Mouse (Mus musculus) forebrain, postnatal 0 days (tissue): ENCODE data around the gene Zdhhc7. TPM values are rescaled to one million over a fixed set of nuclear protein-coding genes. Genes with fewer than 3 reads are reported as not detected.

Experiments used
- ATAC-seq: fragments of 200-750 bp; cut with Nextera tagmentation; 2 replicates; pipeline ENCODE4 v1.8.0; 2017; ENCODE audit warnings: mild to moderate bottlenecking, moderate library complexity
- DNase-seq: peaks from one replicate; pipeline ENCODE4 v3.0.0-alpha.2; 2015
- H3K27ac ChIP-seq: fragments of 300-500 bp; sonication (generic); 2 replicates; pipeline ENCODE4 v1.5.1; 2014; ENCODE audit warnings: low read depth, mild to moderate bottlenecking, antibody characterized with exemption, low read length, moderate library complexity, mixed read lengths
- H3K27me3 ChIP-seq: fragments of 300-500 bp; sonication (generic); 2 replicates; pipeline ENCODE4 v1.6.1; 2014; ENCODE audit warnings: mild to moderate bottlenecking, low read length, mixed read lengths; ENCODE audit not compliant: insufficient read depth
- H3K36me3 ChIP-seq: fragments of 300-500 bp; sonication (generic); 2 replicates; pipeline ENCODE4 v1.6.1; 2014; ENCODE audit warnings: mild to moderate bottlenecking, moderate library complexity; ENCODE audit not compliant: insufficient read depth
- H3K4me1 ChIP-seq: fragments of 300-500 bp; sonication (generic); 2 replicates; pipeline ENCODE4 v1.6.1; 2014; ENCODE audit warnings: antibody characterized with exemption; ENCODE audit not compliant: insufficient read depth
- H3K4me2 ChIP-seq: fragments of 300-500 bp; sonication (generic); 2 replicates; pipeline ENCODE4 v1.6.1; 2014; ENCODE audit warnings: low read depth, mild to moderate bottlenecking, moderate library complexity
- H3K4me3 ChIP-seq: fragments of 300-500 bp; sonication (generic); 2 replicates; pipeline ENCODE4 v1.5.1; 2014; ENCODE audit warnings: low read depth, low read length, mixed read lengths
- H3K9ac ChIP-seq: fragments of 300-500 bp; sonication (generic); 2 replicates; pipeline ENCODE4 v1.6.1; 2014; ENCODE audit warnings: mild to moderate bottlenecking
- H3K9me3 ChIP-seq: fragments of 300-500 bp; sonication (generic); 2 replicates; pipeline ENCODE4 v1.6.1; 2016; ENCODE audit warnings: low read length
- CTCF ChIP-seq: sonication (generic); IDR thresholded peaks from 2 replicates; pipeline ENCODE4 v1.5.1; 2016; ENCODE audit warnings: antibody characterized with exemption, control low read depth, low read depth
- WGBS: fragments of 180-500 bp; shearing (Covaris S2); extraction: QIAGEN DNeasy Blood & Tissue Kit; methylation state at CpG from one replicate; pipeline ENCODE4 v1.1.7; 2014; 5-methylcytosine and 5-hydroxymethylcytosine counted together
- polyA plus RNA-seq: library from polyadenylated mRNA; unstranded; fragments of >200 nt; fragmentation: Nextera tagmentation; extraction: Ambion mirVana; gene quantifications from 2 replicates; pipeline ENCODE4 v1.2.1, GENCODE M21; 2015
- total RNA-seq: library from RNA; depleted of rRNA; stranded (reverse); fragments of >200 nt; gene quantifications from 2 replicates; pipeline ENCODE4 v1.2.3, GENCODE M21; 2014; rRNA removed

Gene Zdhhc7
- total RNA-seq (24.8 and 37.6 TPM in 2 replicates), polyA plus RNA-seq (19.2 and 25.3 TPM in 2 replicates)

- peak; percentile 89 for DNase-seq
- Histone ChIP-seq H3K9ac (peak within 1 kb of the TSS; percentile 89), H3K27me3 (no peaks in the 10 kb centered on the region), H3K4me3 (peak within 1 kb of the TSS; percentile 84), H3K4me2 (peak within 1 kb of the TSS; percentile 97), H3K36me3 (no peaks in the 10 kb centered on the region), H3K27ac (peak within 1 kb of the TSS; percentile 94), H3K4me1 (peaks cover 12% of the 10 kb centered on the region), H3K9me3 (no peaks in the 10 kb centered on the region)
- WGBS, result under 1% methylated on average over 88 of the region's 88 CpGs
- ATAC-seq, result peak; percentile 90
- no peak for TF ChIP-seq CTCF
Observed at GRCm38 (mm10) chr8:120101068-120101972, at the start of gene Zdhhc7. Gene Zdhhc7 (minus strand): TSS chr8:120101482.

GRCm38 (mm10) chr8:120150028-120150427 lies 48.7 kb upstream of the Zdhhc7 start:
- no peak for TF ChIP-seq CTCF
- no peak for ATAC-seq
- WGBS, result 76% methylated on average over 12 of the region's 12 CpGs

GRCm38 (mm10) chr8:120146051-120146450 lies 44.8 kb upstream of the Zdhhc7 start:
- Histone ChIP-seq H3K9me3 (no peaks in the 10 kb centered on the region), H3K4me2 (no peak overlapping the region), H3K4me3 (no peak overlapping the region), H3K4me1 (peaks cover 14% of the 10 kb centered on the region), H3K9ac (no peak overlapping the region), H3K27ac (no peak overlapping the region), H3K36me3 (peaks cover 18% of the 10 kb centered on the region; the same call in 1 of the 2 replicates), H3K27me3 (no peaks in the 10 kb centered on the region)
- DNase-seq (no peak), ATAC-seq (no peak)
- no peak for TF ChIP-seq CTCF
- 79% methylated on average over 1 of the region's 1 CpGs for WGBS

More at GRCm38 (mm10) chr8:120150028-120150427, 48.7 kb upstream of the Zdhhc7 start:
- Histone ChIP-seq H3K4me1 (peaks cover 2% of the 10 kb centered on the region; the same call in 1 of the 2 replicates), H3K9ac (no peak overlapping the region), H3K9me3 (no peaks in the 10 kb centered on the region), H3K4me3 (no peak overlapping the region), H3K4me2 (no peak overlapping the region), H3K36me3 (peaks cover 40% of the 10 kb centered on the region), H3K27me3 (no peaks in the 10 kb centered on the region), H3K27ac (no peak overlapping the region)
- DNase-seq, result no peak

- no peaks in the 10 kb centered on the region for H3K9me3 ChIP-seq
- H3K27me3 ChIP-seq, result no peaks in the 10 kb centered on the region
- no peak for TF ChIP-seq CTCF
- H3K9ac ChIP-seq, result no peak overlapping the region
- peaks cover 11% of the 10 kb centered on the region; the same call in 1 of the 2 replicates for H3K36me3 ChIP-seq
- peak; percentile 34 for DNase-seq
- WGBS, result 48% methylated on average over 12 of the region's 12 CpGs
- H3K27ac ChIP-seq, result peak overlapping the region; percentile 67
- H3K4me2 ChIP-seq, result no peak overlapping the region
- H3K4me3 ChIP-seq, result no peak overlapping the region
- ATAC-seq, result peak; percentile 49; the same call in 1 of the 2 replicates
- H3K4me1 ChIP-seq, result peaks cover 14% of the 10 kb centered on the region
Observed at GRCm38 (mm10) chr8:120144652-120145301, 43.5 kb upstream of the Zdhhc7 start.

- Histone ChIP-seq H3K4me1 (peaks cover 14% of the 10 kb centered on the region), H3K4me2 (no peak overlapping the region), H3K36me3 (peaks cover 10% of the 10 kb centered on the region; the same call in 1 of the 2 replicates), H3K9ac (no peak overlapping the region), H3K4me3 (no peak overlapping the region), H3K9me3 (no peaks in the 10 kb centered on the region), H3K27me3 (no peaks in the 10 kb centered on the region), H3K27ac (peak overlapping the region; percentile 67)
- DNase-seq (peak; percentile 71), ATAC-seq (peak; percentile 86)
- 40% methylated on average over 15 of the region's 15 CpGs for WGBS
- no peak for TF ChIP-seq CTCF
Observed at GRCm38 (mm10) chr8:120143911-120144651, 42.8 kb upstream of the Zdhhc7 start.

GRCm38 (mm10) chr8:120140769-120141168 lies 39.5 kb upstream of the Zdhhc7 start:
- WGBS, result 65% methylated on average over 3 of the region's 3 CpGs
- no peak for TF ChIP-seq CTCF
- ATAC-seq, result no peak
- Histone ChIP-seq H3K4me1 (peaks cover 18% of the 10 kb centered on the region), H3K4me3 (no peak overlapping the region), H3K27ac (no peak overlapping the region), H3K36me3 (0 out of 2 replicates have a peak, but pooled peaks cover 2% of the 10 kb centered on the region), H3K27me3 (no peaks in the 10 kb centered on the region), H3K4me2 (no peak overlapping the region), H3K9ac (no peak overlapping the region), H3K9me3 (no peaks in the 10 kb centered on the region)
- DNase-seq, result no peak
